Mouse (Mus musculus): Measurements from ENCODE around the gene Tnfsf11. TPM values are rescaled to one million over a fixed set of nuclear protein-coding genes. Genes with fewer than 3 reads are reported as not detected.

The Tnfsf11 gene
- polyA plus RNA-seq (2012), result not detected in 2 replicates

DNA sequence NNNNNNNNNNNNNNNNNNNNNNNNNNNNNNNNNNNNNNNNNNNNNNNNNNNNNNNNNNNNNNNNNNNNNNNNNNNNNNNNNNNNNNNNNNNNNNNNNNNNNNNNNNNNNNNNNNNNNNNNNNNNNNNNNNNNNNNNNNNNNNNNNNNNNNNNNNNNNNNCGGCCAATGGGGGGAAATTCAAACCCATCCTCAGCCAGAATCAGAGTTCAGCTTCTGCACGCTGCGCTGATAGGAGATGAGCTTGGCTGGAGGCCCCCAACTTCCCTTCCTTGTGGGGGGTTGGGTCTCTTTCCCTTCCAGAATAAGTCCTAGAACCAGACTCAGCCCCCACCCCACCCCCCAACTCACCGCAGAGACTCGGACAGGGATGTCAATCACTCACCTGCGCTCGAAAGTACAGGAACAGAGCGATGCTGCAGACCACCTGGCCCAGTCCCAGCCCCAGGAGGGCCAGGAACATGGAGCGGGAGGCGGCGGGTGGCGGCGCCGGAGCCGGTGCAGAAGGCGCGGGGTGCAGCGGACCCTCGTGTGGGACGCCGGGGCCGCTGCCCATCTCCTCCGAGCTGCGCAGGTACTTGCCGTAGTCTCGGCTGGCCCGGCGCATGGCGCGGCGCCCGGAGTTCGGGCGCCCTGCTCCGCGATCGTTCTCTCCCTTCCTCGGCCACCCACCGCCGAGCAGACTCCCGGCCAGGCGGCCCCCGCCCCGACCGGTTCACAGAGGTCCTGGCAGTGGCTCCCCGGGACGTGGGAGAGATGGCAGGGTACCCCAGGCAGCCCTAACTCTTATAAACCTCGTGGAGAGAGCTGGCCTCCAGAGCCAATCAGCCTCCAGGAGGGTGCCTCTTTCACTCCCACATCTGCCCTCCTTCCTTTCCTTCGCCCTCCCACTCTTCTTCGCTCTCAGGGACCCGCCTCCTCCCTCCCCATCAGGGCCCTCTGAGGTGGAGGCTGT, at the start of gene Tnfsf11:
TSS of gene Tnfsf11 (minus strand) at position 758 of the 952 bp plus-strand sequence.
- Histone ChIP-seq H3K4me1 (ENCODE audit: control insufficient read depth) (no peaks in the 10 kb centered on the region), H3K9me3 (ENCODE audit: control insufficient read depth, low read length) (no peaks in the 10 kb centered on the region), H3K36me3 (ENCODE audit: control insufficient read depth) (no peaks in the 10 kb centered on the region), H3K4me3 (replicated peaks) (no peak within 1 kb of the TSS), H3K27me3 (ENCODE audit: control insufficient read depth) (peaks cover 26% of the 10 kb centered on the region)
- no peak for TF ChIP-seq GATA1 (IDR thresholded peaks at IDR 0.05; ENCODE audit: low read length)
- no peak for TF ChIP-seq TAL1 (IDR thresholded peaks at IDR 0.05; ENCODE audit: low read length)

DNA sequence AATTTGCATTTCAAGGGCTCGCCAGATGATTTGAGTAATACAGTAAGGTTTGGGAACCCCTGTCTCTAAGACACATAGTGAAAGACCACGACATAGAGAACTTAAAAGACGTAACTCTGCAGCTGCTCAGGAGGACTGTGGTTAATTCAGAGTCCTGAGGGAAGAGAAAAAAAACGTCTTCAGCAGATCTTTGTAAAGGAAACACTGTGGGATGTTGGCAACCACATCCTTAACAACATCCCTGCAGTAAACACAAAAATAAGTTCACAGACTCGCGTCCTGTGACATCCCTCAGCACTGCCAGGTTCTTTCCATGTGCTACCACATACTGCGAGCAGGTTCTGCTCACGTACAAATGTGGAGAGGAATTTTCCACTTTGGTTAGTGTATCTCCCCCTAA, 48.9 kb upstream of the Tnfsf11 start:
- Histone ChIP-seq H3K9me3 (ENCODE audit: control insufficient read depth, low read length) (no peaks in the 10 kb centered on the region), H3K36me3 (ENCODE audit: control insufficient read depth) (no peaks in the 10 kb centered on the region), H3K4me3 (replicated peaks) (no peak overlapping the region), H3K27me3 (ENCODE audit: control insufficient read depth) (no peaks in the 10 kb centered on the region), H3K4me1 (ENCODE audit: control insufficient read depth) (no peaks in the 10 kb centered on the region)
- TF ChIP-seq GATA1 (IDR thresholded peaks at IDR 0.05; ENCODE audit: low read length) (no peak), TAL1 (IDR thresholded peaks at IDR 0.05; ENCODE audit: low read length) (no peak)

DNA sequence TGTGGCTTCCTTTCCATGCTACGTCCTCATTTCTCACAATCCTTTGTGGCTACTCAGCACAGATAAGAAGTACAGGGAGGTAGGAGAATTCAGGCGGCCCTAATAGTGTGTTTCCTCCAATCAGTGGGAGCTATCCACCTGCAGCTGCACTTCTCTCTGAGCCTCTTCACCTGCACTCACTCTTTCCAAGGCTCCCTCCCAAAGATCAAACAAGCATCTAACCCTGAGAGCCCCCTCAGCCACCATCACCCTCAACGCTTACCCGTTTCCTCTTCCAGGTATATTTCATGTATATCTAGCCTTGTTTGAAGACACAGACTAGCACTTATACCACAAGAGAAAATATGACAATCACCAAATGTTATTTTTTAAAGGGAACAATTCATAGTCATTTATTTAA, 47.5 kb upstream of the Tnfsf11 start:
- Histone ChIP-seq H3K4me3 (replicated peaks) (no peak overlapping the region), H3K36me3 (ENCODE audit: control insufficient read depth) (no peaks in the 10 kb centered on the region), H3K9me3 (ENCODE audit: control insufficient read depth, low read length) (no peaks in the 10 kb centered on the region), H3K4me1 (ENCODE audit: control insufficient read depth) (no peaks in the 10 kb centered on the region), H3K27me3 (ENCODE audit: control insufficient read depth) (no peaks in the 10 kb centered on the region)
- TF ChIP-seq GATA1 (IDR thresholded peaks at IDR 0.05; ENCODE audit: low read length) (no peak), TAL1 (IDR thresholded peaks at IDR 0.05; ENCODE audit: low read length) (no peak)

DNA sequence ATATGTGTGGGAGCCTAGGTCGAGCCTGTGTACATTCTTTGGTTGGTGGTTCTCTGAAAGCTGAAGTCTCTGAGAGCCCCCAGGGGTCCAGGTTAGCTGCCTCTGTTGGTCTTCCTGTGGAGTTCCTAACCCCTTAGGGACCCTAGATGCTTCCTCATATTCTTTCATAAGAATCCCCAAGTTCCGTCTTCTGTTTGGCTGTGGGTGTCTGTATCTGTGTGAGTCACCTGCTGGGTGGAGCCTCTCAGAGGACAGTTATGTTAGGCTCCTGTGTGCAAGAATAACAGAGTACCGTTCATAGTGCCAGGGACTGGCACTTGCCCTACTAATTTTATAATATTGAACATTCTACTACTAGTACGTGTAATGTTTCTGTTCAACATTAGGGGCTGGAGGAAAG, 45.0 kb upstream of the Tnfsf11 start:
- TF ChIP-seq TAL1 (IDR thresholded peaks at IDR 0.05; ENCODE audit: low read length), result no peak
- TF ChIP-seq GATA1 (IDR thresholded peaks at IDR 0.05; ENCODE audit: low read length), result no peak
- Histone ChIP-seq H3K36me3 (ENCODE audit: control insufficient read depth) (no peaks in the 10 kb centered on the region), H3K9me3 (ENCODE audit: control insufficient read depth, low read length) (no peaks in the 10 kb centered on the region), H3K27me3 (ENCODE audit: control insufficient read depth) (no peaks in the 10 kb centered on the region), H3K4me3 (replicated peaks) (no peak overlapping the region), H3K4me1 (ENCODE audit: control insufficient read depth) (no peaks in the 10 kb centered on the region)

DNA sequence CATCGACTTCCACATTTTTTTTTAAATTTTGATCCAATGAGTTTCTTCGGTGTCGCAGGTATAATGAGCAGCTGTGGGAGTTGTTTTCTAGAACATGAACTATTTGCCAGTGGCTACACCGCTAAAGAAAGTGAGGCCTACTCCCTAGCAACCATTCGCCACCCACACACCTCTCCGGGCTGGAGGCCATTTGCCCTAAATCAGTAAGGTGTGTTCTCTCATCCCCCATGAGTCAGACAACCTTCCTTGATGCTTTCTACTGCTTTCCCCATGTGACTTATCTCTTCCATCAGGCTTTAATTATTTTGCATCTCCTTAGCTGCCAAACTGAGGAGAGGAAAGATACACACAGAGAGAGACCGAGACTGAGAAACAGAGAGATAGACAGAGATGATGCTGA, 43.7 kb upstream of the Tnfsf11 start:
- H3K9me3 ChIP-seq (ENCODE audit: control insufficient read depth, low read length), result no peaks in the 10 kb centered on the region
- no peaks in the 10 kb centered on the region for H3K27me3 ChIP-seq (ENCODE audit: control insufficient read depth)
- no peaks in the 10 kb centered on the region for H3K4me1 ChIP-seq (ENCODE audit: control insufficient read depth)
- TF ChIP-seq GATA1 (IDR thresholded peaks at IDR 0.05; ENCODE audit: low read length) (no peak), TAL1 (IDR thresholded peaks at IDR 0.05; ENCODE audit: low read length) (no peak)
- H3K36me3 ChIP-seq (ENCODE audit: control insufficient read depth), result no peaks in the 10 kb centered on the region
- no peak overlapping the region for H3K4me3 ChIP-seq (replicated peaks)

DNA sequence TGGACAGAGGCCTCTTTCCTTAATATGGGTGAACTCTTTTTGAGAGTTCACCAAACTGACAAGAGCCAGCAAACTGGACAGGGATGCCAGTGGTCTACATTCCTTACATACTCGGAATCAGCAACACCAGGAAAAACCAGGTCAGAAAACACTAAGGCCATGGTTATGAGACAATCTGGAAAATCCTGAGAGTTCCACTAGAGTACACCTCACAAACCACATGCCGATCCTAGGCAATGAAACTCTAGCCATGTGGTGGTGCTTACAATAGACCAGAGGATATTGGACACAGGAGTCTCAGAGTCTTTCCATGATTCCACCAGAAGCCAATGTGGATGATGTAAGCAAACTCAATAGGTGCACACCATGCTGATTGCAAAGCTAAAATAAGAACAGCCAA, 39.9 kb upstream of the Tnfsf11 start:
- H3K36me3 ChIP-seq (ENCODE audit: control insufficient read depth), result no peaks in the 10 kb centered on the region
- H3K4me3 ChIP-seq (replicated peaks), result no peak overlapping the region
- TF ChIP-seq GATA1 (IDR thresholded peaks at IDR 0.05; ENCODE audit: low read length), result no peak
- TF ChIP-seq TAL1 (IDR thresholded peaks at IDR 0.05; ENCODE audit: low read length), result no peak
- H3K4me1 ChIP-seq (ENCODE audit: control insufficient read depth), result no peaks in the 10 kb centered on the region
- no peaks in the 10 kb centered on the region for H3K27me3 ChIP-seq (ENCODE audit: control insufficient read depth)
- H3K9me3 ChIP-seq (ENCODE audit: control insufficient read depth, low read length), result no peaks in the 10 kb centered on the region; the same call in 1 of the 2 replicates

DNA sequence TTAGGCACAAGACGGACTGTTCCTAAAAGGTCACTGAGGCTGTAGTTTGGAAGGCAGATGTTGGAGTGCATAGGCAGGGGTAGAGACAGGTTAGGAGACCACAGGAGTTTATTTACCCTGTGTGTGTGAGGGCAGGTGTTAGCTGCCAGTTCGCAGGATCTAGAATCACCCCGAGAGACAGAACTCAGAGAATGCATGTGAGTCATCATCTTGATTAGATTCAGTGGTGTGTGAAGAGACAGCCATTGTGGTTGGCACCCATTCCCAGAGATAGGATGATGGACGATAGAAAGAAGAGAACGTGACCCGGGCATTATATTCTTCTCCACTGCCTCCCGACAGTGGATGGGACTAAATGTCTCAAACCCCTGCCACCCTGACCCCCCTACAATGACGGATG, 35.2 kb upstream of the Tnfsf11 start:
- H3K4me1 ChIP-seq (ENCODE audit: control insufficient read depth), result no peaks in the 10 kb centered on the region
- no peak for TF ChIP-seq GATA1 (IDR thresholded peaks at IDR 0.05; ENCODE audit: low read length)
- TF ChIP-seq TAL1 (IDR thresholded peaks at IDR 0.05; ENCODE audit: low read length), result no peak
- H3K9me3 ChIP-seq (ENCODE audit: control insufficient read depth, low read length), result no peaks in the 10 kb centered on the region; the same call in 1 of the 2 replicates
- no peak overlapping the region for H3K4me3 ChIP-seq (replicated peaks)
- no peaks in the 10 kb centered on the region for H3K36me3 ChIP-seq (ENCODE audit: control insufficient read depth)
- H3K27me3 ChIP-seq (ENCODE audit: control insufficient read depth), result no peaks in the 10 kb centered on the region

DNA sequence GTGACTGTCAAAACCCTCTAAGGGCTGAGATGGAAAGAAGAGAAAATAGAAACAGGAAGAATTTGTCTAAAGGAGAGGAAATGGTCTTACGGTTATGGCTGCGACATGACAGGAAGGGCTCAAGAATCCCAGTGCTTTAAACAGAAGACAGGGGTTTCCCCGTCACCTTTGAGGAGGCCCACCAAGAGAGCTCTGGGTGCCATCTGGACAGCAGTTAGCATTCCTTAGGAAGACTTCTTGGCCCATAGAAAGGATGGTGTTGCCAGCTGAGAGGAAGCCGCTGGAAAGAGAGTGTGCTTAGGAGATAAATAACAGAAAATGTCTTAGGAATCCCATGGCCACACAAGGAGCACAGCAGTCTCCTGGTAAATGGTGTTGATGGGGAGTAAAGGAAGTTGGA, 34.3 kb upstream of the Tnfsf11 start:
- Histone ChIP-seq H3K9me3 (ENCODE audit: control insufficient read depth, low read length) (no peaks in the 10 kb centered on the region; the same call in 1 of the 2 replicates), H3K4me3 (replicated peaks) (no peak overlapping the region), H3K27me3 (ENCODE audit: control insufficient read depth) (no peaks in the 10 kb centered on the region), H3K4me1 (ENCODE audit: control insufficient read depth) (no peaks in the 10 kb centered on the region), H3K36me3 (ENCODE audit: control insufficient read depth) (no peaks in the 10 kb centered on the region)
- no peak for TF ChIP-seq TAL1 (IDR thresholded peaks at IDR 0.05; ENCODE audit: low read length)
- no peak for TF ChIP-seq GATA1 (IDR thresholded peaks at IDR 0.05; ENCODE audit: low read length)

DNA sequence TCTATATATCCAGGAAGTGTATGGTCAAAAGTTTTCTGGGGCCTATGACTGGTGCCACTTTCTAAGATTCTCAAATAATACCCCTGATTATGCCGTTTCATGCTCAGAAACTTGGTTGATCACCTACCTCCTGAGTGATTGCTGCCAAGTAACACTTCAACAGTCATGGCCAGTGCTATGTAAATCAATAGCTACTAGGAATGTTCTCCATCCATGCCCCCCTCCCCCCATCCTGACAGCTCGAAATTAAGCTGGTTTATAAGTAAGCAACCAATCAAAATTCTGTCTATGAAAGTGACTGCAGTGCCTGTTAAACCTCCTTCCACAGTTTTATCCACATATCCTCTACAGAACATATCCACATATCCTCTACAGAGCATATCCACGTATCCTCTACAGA, 25.5 kb upstream of the Tnfsf11 start:
- Histone ChIP-seq H3K36me3 (ENCODE audit: control insufficient read depth) (no peaks in the 10 kb centered on the region), H3K4me1 (ENCODE audit: control insufficient read depth) (no peaks in the 10 kb centered on the region), H3K4me3 (replicated peaks) (no peak overlapping the region), H3K9me3 (ENCODE audit: control insufficient read depth, low read length) (no peaks in the 10 kb centered on the region), H3K27me3 (ENCODE audit: control insufficient read depth) (no peaks in the 10 kb centered on the region)
- TF ChIP-seq TAL1 (IDR thresholded peaks at IDR 0.05; ENCODE audit: low read length) (no peak), GATA1 (IDR thresholded peaks at IDR 0.05; ENCODE audit: low read length) (no peak)

Data from erythroblast, embryonic 14.5 days (primary cell).